Mouse (Mus musculus): ENCODE data around the gene C1qtnf6.

DNA sequence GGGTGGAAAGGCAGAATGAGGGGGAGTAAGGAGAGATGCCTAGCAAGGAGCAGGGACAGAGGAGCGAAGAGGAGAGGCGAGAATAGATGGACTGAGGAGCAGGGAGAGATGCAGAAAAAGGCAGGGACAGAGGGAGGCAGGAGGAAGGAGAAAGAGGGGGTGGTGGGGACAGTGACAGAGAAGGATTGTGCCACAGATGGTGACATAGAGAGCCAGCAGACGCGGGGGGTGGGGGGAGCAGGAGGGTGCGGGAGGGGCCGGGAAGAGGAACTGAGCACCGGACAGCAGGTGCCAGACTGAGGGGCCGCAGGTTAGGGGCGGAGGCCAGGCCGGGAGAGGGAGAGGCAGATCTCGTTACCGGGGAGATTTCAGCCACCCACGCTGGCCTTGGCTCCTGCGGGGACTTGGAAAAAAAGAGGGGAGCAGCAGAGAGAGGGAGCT is 13.4 kb upstream of the C1qtnf6 start, which contains the start of gene Sstr3:
- TF ChIP-seq CTCF (IDR thresholded peaks at IDR 0.05) (no peak), EP300 (IDR thresholded peaks at IDR 0.05) (no peak)

Measured in lung, postnatal 0 days (tissue).